Mouse (Mus musculus) cerebellum, adult 2 months (tissue): Measurements from ENCODE around the gene Ubxn10.

Experiments used
- CTCF ChIP-seq: fragments of 200-500 bp; IDR thresholded peaks from 2 replicates; pipeline ENCODE4 v1.5.1; 2011; ENCODE audit warnings: low read depth, mild to moderate bottlenecking, control low read depth, low read length, moderate library complexity, borderline replicate concordance; ENCODE audit not compliant: insufficient read depth
- POLR2A ChIP-seq: fragments of 200-500 bp; IDR thresholded peaks from 2 replicates; pipeline ENCODE4 v1.6.1; 2011; ENCODE audit warnings: low read length, control low read depth, borderline replicate concordance; ENCODE audit not compliant: insufficient read depth

- TF ChIP-seq CTCF: no peak
- no peak for TF ChIP-seq POLR2A
These were observed 17.5 kb upstream of the Ubxn10 start for GRCm38 (mm10) chr4:138754432-138754831.
